ENCODE assay signal across 8 mouse cellular contexts in the genomic region with DNA sequence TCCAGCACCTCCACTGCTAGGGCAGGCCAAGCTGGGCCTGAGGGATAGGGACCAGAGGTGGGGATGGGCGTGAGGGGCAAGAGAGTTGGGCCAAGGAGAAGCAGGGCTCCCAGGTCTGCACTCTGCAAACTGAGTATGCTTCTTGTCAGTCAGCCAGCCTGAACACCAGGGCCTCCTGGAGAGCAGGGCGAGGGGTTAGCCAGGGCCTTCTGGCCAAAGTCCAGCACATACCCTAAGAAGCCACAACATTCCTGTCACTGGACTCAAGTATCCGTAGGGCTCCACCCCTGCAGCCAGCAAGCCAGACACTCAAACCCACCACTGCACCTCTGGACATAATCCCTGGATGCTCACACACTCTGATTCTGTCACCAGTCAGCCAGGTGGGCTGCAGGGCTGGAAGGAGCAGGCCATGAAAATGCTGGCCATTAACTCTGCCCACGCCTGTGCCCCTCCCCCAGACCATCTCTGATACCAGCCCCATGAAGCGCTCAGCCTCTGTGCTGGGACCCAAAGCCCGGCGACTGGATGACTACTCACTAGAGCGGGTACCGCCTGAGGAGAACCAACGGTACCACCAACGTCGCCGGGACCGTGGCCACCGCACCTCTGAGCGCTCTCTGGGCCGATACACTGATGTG. TPM values are rescaled to one million over a fixed set of nuclear protein-coding genes. Genes with fewer than 3 reads are reported as not detected.
DNase-seq lines count a peak whose midpoint lies in the region.

No protein-coding gene starts in this region.

- no peaks in the 10 kb centered on the region for H3K36me3 ChIP-seq in embryonic facial prominence, embryonic 10.5 days (replicated peaks)

- H3K9me3 ChIP-seq in embryonic facial prominence, embryonic 10.5 days: no peaks in the 10 kb centered on the region

- peak overlapping the region; percentile 82 for H3K27ac ChIP-seq in embryonic facial prominence, embryonic 10.5 days (replicated peaks)

- intact Hi-C loops in heart, postnatal 36 days (cut with DNase I): loop anchor here (5.0 kb wide), 1 partner anchor 44 kb away; no protein-coding TSS in a partner anchor

- DNase-seq in heart, adult 11 months: peak; percentile 93
- DNase-seq in heart, postnatal 36 days: no peak
- DNase-seq in 3T3-L1 (ENCODE audit: low read depth, low spot score): peak; percentile 100
- no peak for DNase-seq in embryonic facial prominence, embryonic 10.5 days (ENCODE audit: low spot score)
- DNase-seq in kidney, postnatal 10 days: peak; percentile 79
- no peak for DNase-seq in frontal cortex, postnatal 36 days (ENCODE audit: low spot score in 2 of 2)
- DNase-seq in frontal cortex, adult 2 months (ENCODE audit: extremely low spot score in 1 of 2, low spot score in 1 of 2): no peak
- no peak for DNase-seq in urinary bladder, postnatal 36 days (ENCODE audit: low spot score in 2 of 2)

- WGBS in embryonic facial prominence, embryonic 10.5 days: 83% methylated on average over 17 of the region's 17 CpGs

- H3K4me1 ChIP-seq in embryonic facial prominence, embryonic 10.5 days: peaks cover 63% of the 10 kb centered on the region

- H3K4me3 ChIP-seq in embryonic facial prominence, embryonic 10.5 days: no peak overlapping the region

- H3K27me3 ChIP-seq in embryonic facial prominence, embryonic 10.5 days (replicated peaks; ENCODE audit: low read depth, poor library complexity, severe bottlenecking): peaks cover 6% of the 10 kb centered on the region

RNA-seq across cellular contexts. Expression of a gene that starts 26.5 kb away (rescaled TPM):
- total RNA-seq in heart, postnatal 36 days (2021): 10 to 100 TPM; 12.6 to 16.5 TPM
- 140 and 148 TPM in 2 replicates for polyA plus RNA-seq in embryonic facial prominence, embryonic 10.5 days (2016; fragmentation: Nextera tagmentation; extraction: Ambion mirVana)
- 11.1 and 21.5 TPM in 2 replicates for polyA plus RNA-seq in frontal cortex, adult 2 months (2012; rRNA removed)

RNA-seq across cellular contexts. Expression of a gene that starts 49.9 kb away (rescaled TPM):
- total RNA-seq in heart, postnatal 36 days (2021): 10 to 100 TPM; 36.1 to 39.2 TPM
- 69.1 and 71.2 TPM in 2 replicates for polyA plus RNA-seq in embryonic facial prominence, embryonic 10.5 days (2016; fragmentation: Nextera tagmentation; extraction: Ambion mirVana)
- 143 and 157 TPM in 2 replicates for polyA plus RNA-seq in frontal cortex, adult 2 months (2012; rRNA removed)

RNA-seq across cellular contexts. Expression of a gene that starts 51.5 kb away (rescaled TPM):
- 10 to 100 TPM; 27.3 to 30.1 TPM for total RNA-seq in heart, postnatal 36 days (2021)
- 30.4 and 30.8 TPM in 2 replicates for polyA plus RNA-seq in embryonic facial prominence, embryonic 10.5 days (2016; fragmentation: Nextera tagmentation; extraction: Ambion mirVana)
- polyA plus RNA-seq in frontal cortex, adult 2 months (2012; rRNA removed): 79.7 and 79.8 TPM in 2 replicates

Comparison
In these comparisons a context has a peak if more than half of its experiments do, and no peak if none do; other contexts are left out.
1. DNase-seq: peak in heart, adult 11 months (single experiment), 3T3-L1 (single experiment) and kidney, postnatal 10 days (single experiment); none in heart, postnatal 36 days (0 of 2), embryonic facial prominence, embryonic 10.5 days (single experiment), frontal cortex, postnatal 36 days (0 of 2), frontal cortex, adult 2 months (0 of 2) and urinary bladder, postnatal 36 days (0 of 2).